Mouse (Mus musculus): ENCODE results near the gene B4galt3.
A peak's percentile ranks its signal among the peaks of the same experiment; 100 is the strongest.

Gene B4galt3

DNA sequence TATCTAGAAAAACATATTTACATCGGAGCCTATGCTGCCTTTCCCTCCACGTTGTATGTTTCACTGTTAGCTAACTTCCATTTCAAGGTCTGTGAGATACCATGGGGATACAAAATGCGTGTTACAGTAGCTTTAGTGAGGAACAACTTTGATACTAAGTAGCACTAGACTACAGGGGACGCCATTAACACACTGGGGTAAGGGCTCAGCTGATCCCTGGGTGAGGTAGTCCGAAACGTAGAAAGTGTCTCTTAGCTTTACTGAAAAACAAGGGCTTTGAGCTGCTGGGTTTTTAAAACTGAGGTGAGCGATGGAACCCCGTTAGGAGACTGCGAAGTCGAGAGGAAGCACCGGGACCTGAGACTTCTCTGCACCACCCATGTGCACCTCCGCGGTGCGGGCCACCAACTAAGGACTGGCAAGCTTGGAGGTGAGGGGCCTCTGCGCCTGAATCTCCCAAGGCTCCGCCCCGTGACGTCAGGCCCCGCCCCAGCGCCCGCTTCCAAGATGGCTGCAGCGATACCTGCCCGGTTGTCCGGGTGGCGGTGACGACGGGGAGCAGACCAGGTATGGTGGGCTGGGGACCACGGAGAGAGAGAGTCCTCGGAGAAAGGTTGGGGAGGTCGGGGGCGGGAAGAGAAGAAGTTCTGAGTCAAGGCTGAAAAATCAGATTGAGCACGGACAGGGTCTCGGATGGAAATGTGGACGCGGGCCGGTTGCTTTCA lies at the start of gene B4galt3:
Gene B4galt3 (plus strand): TSS at position 481 of the 725 bp plus-strand sequence.
- peak; percentile 94 for DNase-seq (ENCODE audit: low spot score)

DNA sequence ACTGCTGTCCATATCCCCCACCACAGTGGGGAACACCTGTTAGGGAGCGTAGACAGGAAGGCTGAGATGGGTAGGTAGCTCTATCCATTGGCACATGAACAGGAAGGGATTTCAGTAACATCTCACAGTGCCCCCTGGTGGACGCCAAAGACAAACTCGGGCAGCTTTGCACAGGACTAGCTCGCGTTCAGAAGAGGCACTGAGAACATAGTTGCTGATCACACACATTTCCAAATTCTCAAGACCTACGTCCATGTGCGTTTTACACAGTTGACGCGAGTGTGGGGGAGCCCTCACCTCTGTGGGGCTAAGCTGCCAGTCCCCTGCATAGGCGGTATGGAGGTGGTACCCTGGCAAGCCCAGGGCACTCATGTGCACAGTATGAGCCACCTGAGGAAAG lies 49.3 kb upstream of the B4galt3 start:
- DNase-seq (ENCODE audit: low spot score), result peak; percentile 57

DNA sequence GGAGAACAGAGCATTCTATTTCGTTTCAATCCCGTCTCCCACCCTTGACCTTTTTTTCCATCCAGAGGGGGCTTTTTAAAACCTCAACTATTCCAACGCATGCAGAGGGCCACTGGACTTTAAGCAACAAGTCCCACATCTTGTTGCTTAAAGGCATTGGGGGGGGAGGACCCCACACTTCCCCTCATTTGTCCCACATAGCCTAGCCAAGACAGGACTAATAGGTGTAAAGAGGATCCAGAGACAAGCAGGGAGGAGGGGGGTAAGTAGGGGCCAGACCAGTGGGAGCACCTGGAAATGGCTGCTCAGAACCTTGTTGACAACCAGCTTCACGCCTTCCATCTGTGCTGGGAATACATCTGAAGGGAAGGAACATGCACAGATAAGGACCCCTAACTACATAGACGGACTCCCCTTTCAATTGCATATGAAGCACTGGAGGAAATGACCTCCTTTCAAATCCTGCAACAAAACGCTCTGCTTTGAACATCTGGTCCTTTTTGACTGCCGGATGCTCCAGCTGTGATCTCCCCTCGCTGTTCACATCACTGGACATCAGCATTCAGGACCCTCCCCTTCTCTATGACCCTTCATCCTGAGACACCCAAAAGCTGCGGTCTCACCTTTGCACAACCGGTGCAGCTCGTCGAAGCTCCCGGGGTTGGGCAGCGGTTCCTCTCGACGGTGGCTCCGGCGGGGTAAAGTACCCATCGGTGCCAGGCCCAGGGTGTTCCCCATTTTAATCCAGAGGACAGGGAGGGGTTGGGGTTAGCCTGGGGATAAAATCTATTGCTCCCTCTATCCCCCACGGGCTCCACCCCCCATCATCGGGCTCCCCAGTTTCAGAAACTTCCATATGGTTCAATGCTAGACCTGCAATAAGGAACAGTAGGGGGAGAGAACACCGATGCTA lies 48.6 kb upstream of the B4galt3 start:
- no peak for DNase-seq (ENCODE audit: low spot score)

DNA sequence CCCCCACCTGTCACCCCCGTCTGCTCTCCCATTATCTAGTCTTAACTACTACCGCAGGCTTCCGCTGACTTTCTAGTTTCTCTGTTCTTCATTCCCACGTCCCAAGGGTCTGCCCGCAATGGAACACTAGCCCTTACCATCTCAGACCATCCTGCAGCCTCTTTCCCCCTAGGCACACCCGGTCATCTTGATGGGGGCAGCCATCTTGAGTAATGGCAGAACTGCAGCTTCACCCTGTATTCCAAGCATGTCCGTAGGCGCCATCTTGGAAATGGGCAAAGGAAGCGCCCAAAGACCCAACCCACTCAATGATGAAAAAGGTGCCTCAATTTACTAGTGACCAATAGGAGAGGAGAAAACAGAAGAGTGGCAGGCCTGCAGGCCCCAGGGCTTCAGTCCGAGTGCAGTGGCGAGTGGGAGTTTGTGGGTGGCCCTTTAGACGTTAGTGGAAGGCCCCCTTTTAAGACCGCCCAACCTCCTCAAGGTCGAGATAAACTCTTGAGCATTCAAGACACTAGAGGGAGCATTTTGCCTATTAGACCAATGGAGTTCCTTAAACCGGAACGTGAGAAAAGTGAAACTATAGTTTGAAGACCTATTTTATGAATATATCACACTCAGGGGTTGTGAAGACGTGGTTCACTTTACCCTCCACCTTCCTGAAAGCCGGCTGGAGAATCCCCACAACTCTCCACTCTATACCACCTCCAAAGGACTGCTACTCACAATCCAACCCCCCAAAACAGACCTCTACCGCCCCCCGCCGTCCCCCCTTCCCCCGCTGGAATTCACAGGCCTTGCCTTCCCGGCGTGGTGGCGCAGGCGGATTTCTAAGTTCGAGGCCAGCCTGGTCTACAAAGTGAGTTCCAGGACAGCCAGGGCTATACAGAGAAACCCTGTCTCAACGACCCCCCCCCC lies 47.6 kb upstream of the B4galt3 start, which contains the start of gene Tomm40l:
Gene Tomm40l (minus strand): TSS at position 277 of the 918 bp plus-strand sequence.
- DNase-seq (ENCODE audit: low spot score), result peak; percentile 65

DNA sequence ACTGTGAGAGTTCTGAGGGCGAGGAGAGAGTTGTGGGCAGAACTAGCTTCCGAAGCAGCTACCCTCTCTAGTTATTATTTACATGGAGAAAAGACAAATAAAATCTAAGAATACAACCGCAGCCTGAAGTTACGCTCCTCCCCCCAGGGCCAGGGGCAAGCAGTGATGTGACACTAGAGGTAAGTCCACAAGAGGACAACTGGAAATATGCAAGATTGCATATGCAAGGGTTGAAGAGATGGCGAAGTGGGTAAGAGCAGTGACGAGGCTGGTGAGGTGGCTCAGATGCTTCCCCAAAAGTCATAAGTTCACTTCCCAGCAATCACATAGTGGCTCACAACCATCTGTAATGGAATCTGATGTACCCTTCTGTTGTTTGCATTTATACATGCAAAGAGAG lies 47.0 kb upstream of the B4galt3 start:
- DNase-seq (ENCODE audit: low spot score), result no peak

DNA sequence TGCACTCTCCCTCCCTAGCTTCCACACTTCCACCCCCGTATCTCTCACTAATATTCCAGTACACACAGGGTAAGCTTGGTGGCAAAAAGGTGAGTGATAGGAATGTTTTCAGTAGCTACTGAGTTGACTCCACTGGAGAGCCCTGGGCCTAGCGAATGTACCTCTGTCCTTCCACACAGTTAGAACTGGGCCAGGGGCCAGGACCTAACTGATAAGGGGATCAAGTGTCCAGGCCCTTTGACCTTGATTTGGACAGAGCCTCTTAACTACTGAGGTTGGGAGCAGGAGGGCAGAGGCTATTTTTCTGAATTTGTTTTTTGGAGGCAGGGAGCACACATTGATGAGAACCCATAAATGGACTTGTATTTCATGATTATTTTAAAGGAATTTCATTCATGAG lies 46.3 kb upstream of the B4galt3 start:
- no peak for DNase-seq (ENCODE audit: low spot score)

DNA sequence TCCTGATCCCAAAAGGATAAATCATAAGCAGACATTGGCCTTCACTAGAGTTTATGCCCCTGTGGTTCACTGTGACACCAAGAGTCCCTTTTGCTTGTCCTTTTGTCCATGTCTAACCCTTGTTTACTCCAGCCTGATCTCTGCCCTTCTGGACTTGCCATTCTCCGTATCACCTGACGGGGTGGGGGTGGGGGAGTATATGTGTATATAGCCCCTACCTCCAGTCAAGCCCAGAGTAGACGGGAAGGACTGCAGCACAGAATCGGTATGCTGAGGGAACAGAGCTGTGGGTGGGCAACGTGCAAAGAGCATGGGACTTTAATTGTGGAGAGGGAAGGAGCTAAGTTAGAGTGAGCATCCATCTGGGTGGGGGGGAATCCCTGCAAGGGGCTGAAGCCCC lies 45.3 kb upstream of the B4galt3 start, which contains the start of gene Apoa2:
Gene Apoa2 (plus strand): TSS at position 198 of the 400 bp plus-strand sequence.
- DNase-seq (ENCODE audit: low spot score), result no peak

DNA sequence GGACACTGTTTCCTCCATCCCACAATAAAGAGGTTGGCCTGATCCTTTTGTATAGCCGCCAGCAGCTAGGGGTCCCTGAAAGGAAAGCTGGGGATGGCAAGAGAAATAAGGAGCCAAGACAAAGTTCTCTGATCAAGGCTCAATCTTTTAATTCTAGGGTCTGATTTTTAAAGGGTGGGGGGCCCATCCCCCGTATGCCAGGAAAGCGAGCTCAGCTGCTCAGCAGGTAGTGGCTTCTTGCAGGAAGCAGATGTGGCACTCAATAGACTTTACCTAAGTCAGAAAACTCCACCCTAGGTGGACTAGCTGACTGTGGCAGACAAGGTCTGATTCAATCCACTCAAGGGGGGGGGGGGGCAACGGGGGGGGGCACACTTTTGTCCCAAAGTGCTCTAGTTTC lies 43.3 kb upstream of the B4galt3 start:
- DNase-seq (ENCODE audit: low spot score), result no peak

DNA sequence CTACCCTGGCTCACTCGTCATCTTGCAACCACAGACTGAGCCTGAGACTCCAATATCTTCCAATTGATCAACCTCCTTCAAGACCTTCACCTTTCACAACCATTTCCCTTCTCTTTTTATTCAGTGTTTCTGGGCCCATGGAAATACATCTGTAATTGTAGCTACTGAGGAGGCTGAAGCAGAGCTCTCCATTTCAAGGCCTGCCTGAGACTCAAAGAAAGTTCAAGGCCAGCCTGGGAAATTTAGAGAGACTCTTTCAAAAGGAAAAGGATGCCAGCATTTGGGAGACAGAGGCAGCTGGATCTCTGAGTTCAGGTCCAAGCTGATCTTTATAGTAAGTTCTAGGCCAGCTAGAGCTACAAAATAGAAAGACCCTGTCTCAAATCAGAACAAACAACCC lies 42.2 kb upstream of the B4galt3 start:
- DNase-seq (ENCODE audit: low spot score), result no peak

DNA sequence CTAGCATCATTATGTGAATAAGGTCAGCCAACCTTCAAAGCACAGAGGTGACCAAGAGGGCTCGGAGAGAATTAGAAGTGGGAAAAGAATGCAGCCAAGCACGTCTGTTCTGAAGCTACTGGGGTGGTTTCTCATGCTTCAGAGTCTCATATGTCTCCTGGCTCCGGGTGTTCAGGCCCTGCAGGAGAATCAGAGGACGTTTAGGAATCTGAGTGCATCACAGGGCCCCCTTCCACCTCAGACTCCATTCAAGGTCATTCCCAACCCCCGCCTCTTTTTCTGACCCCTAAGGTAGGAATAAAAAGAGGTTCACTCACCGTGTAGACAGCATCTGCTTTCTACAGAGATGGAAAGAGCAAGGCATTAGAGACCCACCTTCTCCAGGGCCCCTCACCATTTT lies 40.4 kb upstream of the B4galt3 start:
- no peak for DNase-seq (ENCODE audit: low spot score)

DNA sequence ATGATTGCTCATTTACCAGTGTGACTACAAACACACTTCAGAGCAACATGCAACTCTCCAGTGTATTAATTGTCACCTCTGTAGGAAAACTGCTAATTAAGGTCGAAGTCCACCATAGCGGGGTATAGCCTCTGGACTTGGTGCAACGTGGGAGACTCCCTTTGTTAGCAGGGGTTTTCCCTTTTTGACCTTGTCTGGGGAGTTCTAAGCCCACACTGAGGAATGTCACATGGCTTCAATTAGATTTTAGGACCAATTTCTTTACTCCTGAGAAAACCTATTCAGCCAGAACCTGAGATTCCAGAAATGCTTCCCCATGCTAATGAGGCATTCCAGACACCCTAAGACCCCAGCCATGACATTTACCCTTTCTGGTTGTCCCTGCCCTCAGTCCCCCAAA lies 39.9 kb upstream of the B4galt3 start:
- DNase-seq (ENCODE audit: low spot score), result no peak

DNA sequence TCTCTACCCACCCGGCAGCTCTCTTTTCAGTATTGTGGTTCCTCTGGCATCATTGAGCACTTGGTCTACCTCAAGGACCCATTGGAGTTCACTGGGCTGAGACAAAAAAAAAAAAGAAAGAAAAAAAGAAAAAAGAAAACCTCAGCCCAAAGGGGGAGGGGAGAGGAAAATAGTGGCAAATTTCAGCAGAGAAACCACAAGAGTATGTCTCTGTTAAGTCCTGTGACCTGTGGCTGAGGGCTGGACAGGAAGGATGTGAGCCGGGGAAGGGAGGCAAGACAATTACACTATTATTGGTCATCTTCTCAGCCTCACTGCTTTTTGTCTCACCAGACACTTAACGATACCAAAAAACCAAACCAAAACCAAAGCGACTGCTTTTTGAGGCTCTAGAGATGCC lies 38.3 kb upstream of the B4galt3 start:
- no peak for DNase-seq (ENCODE audit: low spot score)

DNA sequence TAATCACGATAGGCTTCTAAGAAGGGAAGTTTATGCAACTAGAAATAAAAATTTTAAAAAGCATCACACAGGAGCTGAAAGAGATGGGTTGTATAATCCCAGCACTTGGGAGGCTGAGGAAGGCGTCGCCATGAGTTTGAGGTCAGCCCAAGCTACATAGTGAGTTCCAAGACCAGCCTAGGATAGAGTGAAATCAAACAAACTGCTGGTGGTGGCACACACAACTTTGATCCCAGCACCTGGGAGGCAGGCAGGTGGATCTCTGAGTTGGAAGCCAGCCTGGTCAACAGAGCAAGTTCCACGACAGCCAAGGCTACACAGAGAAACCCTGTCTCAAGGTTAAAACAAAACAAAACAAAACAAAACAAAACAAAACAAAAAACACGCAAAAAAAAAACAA lies 37.8 kb upstream of the B4galt3 start:
- no peak for DNase-seq (ENCODE audit: low spot score)

DNA sequence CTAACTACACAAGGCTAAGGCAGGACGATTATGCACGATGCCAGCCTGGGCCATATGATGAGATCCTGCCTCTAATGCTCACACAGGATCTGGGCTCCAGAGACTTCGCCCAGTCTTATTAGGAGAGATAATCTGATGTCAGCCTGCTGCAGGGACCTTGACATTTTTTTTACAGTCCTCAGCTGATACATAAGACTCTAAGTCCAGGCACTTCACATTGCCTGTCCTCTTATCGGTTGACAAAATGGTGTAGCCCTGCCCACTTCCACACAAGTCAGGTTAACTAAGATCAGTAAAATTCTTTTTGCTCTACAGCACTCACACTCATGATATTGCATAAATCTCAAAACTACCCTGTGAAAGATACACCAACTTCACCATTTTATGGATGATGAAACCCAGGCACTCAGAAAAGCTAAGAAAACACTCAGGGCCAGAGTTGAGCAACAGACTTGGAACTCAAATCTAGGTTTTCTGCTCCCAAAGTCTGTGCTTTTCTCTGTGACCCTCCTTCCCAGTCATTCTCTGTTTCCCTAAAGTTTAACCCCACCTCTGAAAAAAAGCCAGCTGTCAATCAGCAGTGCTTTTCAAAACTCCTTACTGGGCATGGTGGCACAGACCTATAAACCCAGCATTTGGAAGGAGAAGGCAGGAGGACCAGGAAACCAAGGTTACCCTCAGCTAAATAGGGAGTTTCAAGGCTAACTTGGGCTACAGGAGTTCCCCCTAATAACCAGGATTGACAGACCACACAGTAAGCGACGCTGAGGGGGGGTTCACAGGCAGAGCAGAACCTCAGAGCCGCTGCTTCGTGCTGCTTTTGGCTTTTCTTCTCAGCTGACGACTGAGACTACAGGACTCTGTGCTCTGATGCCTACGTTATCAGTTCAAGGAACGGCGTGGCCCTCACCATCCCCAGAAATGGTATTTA lies 37.1 kb upstream of the B4galt3 start:
- no peak for DNase-seq (ENCODE audit: low spot score)

DNA sequence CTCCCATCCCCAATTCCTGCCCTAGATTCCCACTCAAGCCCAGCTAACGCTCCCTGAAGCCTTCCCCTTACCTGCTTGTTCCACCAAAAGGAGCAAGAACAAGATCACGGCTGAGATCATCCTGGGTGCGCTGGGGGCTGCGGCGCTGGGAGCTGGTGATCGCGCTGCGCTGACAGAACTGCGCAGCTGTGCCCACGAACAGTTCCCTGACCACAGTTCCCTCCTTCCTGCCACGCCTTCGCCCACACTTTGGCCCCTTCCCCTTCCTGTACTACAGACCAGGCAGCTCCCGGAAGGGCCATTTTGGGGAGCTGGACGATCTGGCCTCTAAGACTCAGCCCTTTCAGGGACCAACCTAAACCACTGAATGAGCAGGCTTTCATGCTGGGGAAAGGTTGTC lies 36.0 kb upstream of the B4galt3 start, which contains the start of gene Fcer1g:
Gene Fcer1g (minus strand): TSS at position 240 of the 400 bp plus-strand sequence.
- DNase-seq (ENCODE audit: low spot score), result no peak

DNA sequence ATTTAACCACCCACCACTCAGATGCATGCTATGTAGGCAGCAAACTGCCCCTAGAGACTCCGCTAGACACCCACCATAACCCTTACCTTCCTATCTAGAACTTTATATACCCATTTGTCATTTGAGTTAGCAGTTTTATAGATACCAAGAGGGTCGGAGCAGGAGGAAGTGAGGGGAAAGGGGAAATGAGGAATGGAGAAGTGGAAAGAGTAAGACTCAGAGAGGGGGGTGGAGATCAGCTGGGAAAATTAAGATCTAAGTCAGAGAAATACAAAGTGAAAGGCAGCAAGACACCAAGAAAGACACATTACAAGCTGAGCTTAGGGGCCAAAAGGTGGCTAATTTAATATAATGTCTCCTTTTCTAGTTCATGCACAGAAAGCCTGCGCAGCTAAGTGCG lies 35.6 kb upstream of the B4galt3 start:
- DNase-seq (ENCODE audit: low spot score), result no peak

DNA sequence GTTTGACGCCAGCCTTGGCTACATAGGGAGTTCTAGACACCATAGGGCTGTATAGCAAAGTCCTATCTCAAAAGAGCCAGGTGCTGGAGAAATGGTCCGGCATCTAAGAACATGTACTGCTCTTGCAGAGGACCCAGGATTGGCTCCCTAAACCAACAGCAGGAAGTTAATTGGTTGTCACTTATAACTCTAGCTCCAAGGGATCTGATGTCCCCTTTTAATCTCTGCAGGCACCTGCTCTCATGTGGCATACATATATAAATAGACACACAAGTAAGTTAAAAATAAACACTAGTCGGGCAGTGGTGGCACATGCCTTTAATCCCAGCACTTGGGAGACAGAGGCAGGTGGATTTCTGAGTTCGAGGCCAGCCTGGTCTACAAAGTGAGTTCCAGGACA lies 34.3 kb upstream of the B4galt3 start:
- no peak for DNase-seq (ENCODE audit: low spot score)

DNA sequence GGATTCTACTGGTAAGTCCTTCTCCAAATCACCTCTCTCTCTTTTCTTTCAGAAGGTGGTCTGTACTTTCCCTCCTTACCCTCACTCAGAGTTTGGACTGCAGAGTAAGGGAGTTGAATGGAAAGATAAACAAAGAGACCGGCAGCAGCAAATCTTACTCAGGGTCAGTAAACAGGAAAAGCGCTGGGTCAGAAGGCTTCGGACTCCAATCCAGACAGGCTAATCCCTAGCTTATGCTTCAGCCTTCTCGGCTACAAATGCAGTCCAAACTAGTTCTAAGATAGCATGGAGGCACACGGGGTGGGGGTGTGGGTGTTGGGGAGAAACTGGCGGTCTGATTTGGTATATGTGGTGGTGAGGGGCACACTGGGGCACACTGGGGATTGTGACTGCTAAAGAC lies 32.7 kb upstream of the B4galt3 start:
- DNase-seq (ENCODE audit: low spot score), result no peak

DNA sequence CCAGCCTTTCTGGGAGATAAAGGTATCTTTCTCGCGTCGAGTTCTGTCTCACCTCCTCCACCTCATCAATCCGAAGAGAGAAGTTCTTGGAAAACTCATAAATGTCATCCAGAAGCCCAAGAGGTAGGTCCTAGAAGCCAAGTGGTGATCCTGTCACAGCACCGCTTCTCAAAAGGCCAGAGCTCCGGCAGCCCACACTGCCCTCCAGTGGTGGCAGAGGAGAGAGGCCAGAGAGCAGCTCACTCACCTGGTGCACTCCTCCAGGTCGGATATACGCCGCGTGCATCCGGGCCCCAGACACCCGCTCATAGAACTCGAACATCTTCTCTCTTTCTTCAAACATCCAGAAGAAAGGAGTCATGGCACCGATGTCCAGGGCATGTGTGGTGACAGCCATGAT lies 31.7 kb upstream of the B4galt3 start:
- no peak for DNase-seq (ENCODE audit: low spot score)

DNA sequence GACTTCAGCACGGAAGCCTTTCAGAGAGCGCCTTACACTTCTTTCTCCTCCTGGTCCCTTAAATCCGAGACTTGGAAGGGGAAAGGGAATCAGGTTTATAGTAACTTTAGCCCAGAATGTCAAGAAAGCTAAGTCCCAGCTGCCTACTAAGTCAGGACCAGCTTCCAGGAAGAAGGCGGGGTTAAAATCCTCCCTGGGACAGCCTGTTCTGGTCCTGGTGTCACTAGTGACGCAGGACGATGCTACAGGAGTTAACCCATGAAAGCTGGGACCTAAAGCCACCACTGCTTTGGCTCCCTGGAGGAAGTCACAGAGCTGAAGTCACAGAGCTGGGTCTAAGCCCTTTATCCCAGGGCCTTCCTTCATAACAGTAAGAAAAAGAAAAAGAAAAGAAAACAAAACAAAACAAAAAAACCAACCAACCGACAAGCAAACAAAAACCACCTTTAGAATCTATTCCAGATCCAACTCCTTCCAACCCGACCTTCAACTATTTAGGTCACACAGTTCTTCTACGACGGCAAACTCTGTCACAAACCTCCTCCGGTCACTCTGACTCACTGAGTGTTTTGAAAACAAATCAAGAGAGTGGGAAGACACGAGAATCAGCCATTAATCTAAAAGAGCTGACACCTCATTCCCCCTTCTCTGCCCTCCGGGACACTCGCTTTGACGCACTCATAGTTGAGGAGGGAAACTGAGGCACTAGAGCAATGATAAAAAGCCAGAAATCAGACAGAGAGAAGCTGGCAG lies 30.0 kb upstream of the B4galt3 start:
- DNase-seq (ENCODE audit: low spot score), result no peak

Data from ovary, postnatal 10 days (tissue).